Mouse (Mus musculus): ENCODE measurements around the gene H6pd. TPM values are rescaled to one million over a fixed set of nuclear protein-coding genes. Genes with fewer than 3 reads are reported as not detected.
A peak's percentile ranks its signal among the peaks of the same experiment; 100 is the strongest.

H6pd gene
- total RNA-seq, 2 experiments from 2014 or later: 51.9 to 54.1 TPM

DNA sequence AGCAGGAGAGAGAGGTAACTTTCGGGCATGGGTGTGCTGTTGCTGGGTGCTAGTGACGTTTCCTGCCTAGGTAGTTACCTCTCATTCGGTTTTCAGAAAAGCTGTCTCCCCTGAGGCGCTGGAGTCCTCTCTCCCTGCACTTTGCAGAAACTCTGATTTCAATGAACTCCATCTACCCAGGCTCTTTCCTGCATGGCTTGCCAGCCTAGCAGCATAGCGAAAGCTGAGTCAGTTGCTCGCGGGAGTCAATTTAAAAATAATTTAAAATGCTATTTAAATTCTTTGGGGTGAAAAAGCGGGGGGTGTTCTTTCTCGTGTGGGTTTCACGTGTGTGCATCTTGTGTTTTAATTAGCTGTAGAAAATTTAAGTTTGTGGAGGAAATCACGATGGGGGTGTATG is 21.1 kb upstream of the H6pd start:
- intact Hi-C loops (cut with DNase I): loop anchor here (5.0 kb wide), 1 partner anchor 218 kb away; no protein-coding TSS in a partner anchor
- DNase-seq: no peak

DNA sequence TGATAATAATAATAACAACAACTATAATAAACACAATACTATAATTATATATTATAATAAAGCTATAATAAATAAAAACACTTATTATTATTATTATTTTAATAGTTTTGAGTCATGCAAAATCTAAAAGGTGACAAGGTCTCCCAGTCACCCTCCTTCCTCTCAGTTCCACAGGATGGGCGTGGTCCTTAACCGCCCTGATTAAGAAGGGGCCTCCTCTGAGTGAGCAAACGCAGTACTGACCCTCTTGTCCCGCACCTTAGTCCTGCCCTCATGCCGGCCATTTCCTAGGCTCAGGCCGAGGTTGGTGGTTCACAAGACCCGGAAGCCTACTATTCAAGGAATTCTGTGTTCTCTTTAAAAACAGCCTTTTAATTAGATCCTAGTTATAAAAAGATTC is 14.7 kb upstream of the H6pd start:
- intact Hi-C loops (cut with DNase I): no loop called here

DNA sequence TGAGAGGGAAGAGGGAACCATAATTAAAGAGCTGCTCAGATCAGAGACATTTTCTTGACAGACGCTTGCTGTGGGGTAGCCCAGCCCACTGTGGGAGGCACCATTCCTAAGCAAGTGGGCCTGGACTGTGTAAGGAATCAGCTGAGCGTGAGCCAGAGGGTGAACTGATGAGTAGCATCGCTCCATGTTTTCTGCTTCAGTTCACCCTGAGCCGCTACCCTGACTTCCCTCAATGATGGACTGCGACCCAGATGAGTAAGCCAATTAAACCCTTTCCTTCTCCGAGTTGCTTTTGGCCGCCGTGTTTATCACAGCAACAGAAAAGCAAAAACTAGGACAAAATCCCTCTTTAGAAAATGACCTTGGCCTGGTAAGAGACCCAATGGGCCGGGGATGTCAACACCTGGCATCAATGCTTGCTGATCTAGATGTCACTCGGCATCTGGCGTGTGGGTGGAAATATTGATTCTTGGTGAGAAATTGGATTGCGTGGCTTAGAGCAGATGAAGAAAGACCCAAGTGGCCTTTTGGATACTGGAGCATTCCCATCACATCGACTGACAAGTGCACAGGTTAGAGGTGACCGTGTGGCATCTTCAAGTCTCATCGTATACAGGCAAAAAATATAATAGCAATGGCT is 11.0 kb upstream of the H6pd start:
- no peak for DNase-seq
- intact Hi-C loops (cut with DNase I): no loop called here

More for the DNA sequence above, 14.7 kb upstream of the H6pd start:
- no peak for DNase-seq

DNA sequence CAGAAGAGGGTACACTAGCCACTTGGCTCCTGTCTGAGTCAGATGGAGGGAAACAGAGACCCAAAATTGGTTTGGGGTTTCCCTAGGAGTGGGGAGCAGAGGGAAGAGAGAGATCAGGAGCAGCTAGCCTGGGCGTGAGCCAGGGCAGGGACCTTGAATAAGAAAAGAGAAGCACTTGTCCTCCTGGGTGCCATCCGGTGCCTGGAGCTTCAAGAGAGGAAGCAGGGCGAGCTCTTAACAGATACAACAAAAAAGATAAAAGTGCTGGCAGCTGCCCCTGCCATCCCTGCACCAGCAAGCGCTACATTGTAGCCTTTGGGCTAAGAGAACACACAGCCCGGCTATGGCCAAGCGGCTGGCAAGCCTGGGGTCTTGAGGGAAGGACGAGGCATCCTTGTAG is 6.6 kb upstream of the H6pd start:
- no peak for DNase-seq
- intact Hi-C loops (cut with DNase I): no loop called here

DNA sequence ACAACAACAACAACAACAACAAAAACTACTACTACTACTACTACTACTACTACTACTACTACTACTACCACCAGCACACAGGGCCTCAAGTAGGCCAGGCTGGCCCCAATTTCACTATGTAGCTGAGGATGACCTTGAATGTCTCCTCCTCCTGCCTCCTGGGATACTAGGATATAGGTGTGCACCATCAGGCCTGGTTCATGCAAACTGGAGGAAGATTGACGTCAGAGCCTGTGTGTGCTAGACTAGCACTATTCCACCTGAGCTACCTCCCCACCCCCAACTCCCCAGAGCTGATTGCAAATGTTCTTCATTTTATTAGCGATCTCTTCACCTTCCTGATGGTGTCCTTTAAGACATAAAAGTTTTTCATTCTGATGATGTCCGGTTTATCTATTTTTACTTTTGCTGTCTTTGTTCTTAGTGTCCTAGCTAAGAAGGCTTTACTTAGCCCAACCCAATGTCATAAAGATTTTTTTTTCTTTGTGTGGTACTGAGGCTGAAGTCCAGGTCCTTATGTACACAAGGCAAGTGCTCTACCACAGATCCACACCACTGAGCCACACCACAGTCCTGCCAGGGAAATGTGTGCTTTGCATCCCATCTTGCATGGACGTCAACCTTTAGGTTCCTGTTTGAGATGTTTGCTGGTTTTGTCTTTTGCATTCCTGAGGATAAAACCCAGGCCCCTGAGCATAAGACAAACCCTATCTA is 5.7 kb upstream of the H6pd start:
- intact Hi-C loops (cut with DNase I): no loop called here
- DNase-seq: no peak

DNA sequence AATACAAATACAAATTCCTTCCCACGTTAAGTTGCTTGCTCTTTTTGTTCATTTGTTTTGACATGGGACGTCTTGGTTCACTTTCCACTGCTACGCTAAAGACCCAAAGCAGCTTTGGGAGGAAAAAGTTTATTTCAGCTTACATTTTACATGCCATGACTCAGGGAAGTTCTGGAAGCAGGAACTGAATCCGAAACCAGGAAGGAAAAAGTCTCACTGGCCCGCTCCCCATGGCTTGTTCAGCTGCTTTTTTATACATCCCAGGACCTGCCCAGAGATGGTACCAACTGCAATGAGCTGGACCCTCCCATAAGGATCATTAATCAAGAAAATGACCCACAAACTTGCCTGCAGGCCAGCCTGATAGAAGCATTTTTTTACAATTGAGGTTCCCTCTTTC is 5.0 kb upstream of the H6pd start:
- DNase-seq: no peak
- intact Hi-C loops (cut with DNase I): no loop called here

DNA sequence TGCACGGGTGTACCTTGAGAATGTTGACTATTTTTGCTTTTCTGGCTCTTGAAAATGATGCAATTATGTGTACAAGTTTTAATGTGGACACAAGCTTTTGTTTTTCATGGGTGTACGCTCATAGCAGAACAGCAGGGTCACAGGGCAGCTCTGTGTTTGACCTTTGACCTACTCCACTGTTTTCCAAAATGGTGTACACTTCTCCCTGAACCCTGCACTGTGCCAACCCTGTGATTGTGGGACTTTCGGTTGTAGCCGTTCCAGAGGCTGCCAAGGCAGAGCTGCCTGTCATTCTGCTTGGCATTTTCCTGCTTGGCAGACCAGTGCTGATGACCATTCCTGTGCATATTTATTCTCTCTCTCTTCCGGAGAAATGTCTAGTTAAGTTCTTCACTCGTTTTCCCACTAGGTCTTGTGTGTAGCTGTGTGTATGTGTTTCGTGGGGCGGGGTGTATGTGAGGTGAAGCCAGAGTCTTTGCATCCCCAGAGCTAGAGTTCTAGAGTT is 4.4 kb upstream of the H6pd start:
- intact Hi-C loops (cut with DNase I): no loop called here
- DNase-seq: no peak

DNA sequence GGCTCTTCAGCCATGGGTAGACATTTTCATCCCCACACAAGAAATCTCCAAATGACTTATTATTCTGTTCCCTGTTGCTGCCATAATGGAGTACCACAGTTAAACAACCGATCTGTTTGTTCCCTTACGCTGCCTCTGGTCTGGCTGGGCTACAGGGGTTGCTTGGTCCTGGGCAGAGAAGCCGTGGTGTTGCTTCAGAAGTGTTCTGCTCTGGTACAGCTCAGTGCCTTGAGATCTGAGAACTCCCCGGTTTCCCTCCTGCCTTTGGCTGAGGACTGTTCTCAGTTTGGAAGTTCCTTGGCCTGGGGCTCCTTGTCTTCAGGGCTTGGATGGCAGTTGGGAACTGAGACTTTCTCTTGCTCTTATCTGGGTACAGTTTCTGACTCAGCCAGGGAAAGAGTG is 3.5 kb upstream of the H6pd start:
- intact Hi-C loops (cut with DNase I): no loop called here
- no peak for DNase-seq

DNA sequence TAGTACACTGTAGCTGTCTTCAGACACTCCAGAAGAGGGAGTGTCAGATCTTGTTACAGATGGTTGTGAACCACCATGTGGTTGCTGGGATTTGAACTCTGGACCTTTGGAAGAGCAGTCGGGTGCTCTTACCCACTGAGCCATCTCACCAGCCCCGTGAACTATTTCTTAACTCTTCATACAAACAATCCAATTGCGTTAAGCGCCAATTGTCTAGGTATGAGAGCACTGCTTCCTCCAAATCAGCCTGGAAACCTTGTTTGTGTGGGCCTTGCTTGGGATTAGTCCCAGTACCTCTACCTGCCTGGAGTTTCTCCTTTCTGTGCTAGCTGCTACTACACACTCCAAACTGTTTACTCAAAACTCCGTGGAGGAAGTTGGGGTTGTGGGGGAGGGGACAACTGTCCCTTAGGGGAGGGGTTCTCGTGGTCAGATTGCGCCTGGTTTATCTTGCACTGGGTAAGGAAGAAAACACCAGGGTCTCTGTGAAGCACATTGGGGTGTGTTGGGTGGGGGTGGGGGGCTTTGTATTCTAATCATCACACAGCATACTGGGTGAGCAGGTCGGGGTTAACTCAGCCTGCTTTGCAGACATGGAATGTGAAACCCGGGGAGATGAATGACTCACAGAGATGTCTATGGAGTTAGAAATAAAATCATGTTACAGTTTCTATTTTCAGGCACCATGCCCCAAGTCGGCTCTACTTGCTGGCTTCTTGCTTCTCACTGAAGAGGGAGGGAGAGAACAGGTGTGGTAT is 2.9 kb upstream of the H6pd start:
- DNase-seq: no peak
- intact Hi-C loops (cut with DNase I): no loop called here

DNA sequence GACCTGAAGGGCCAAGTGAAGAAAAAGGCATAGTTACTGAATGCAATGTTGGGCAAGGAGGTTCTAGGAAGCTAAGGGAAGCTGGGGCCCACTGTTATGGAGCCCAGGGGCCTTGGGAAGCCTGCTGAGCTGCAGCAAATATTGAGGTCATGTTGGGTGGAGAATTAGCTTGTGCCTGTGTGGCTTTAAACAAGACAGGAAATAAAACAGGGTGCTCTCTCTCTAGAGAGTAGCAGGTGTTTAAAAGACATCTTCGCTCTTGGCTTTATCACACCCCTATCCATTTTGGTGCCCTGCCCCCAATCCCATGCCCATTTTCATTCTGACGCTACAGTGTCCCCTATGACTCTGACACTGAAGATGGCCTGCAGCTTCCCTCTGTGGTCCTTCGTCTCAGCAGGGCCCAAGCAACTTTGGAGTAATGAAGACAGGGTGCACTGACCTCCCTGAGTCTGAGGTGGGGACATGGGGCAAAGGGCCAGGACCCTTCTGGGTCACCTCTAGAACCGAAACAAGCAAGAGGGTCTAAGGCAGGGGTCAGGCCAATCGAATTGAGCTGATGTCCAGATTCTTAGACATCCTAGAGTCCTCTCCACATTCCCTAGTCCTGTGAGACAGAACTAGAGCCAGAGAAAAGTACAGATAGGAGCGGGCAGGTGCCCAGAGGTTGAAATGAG is 1.4 kb upstream of the H6pd start:
- DNase-seq: no peak
- intact Hi-C loops (cut with DNase I): no loop called here

DNA sequence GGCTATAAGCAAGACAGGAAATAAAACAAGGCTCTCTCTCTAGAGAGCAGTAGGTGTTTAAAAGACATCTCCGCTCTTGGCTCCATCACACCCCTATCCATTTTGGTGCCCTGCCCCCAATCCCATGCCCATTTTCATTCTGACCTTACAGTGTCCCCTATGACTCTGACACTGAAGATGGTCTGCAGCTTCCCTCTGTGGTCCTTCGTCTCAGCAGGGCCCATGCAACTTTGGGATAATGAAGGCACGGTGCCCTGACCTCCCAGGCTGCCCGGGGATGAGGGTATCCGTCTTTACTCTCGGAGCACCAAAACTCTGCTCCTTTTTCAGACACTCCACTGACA is 736 bp upstream of the H6pd start:
- intact Hi-C loops (cut with DNase I): no loop called here
- DNase-seq: no peak

DNA sequence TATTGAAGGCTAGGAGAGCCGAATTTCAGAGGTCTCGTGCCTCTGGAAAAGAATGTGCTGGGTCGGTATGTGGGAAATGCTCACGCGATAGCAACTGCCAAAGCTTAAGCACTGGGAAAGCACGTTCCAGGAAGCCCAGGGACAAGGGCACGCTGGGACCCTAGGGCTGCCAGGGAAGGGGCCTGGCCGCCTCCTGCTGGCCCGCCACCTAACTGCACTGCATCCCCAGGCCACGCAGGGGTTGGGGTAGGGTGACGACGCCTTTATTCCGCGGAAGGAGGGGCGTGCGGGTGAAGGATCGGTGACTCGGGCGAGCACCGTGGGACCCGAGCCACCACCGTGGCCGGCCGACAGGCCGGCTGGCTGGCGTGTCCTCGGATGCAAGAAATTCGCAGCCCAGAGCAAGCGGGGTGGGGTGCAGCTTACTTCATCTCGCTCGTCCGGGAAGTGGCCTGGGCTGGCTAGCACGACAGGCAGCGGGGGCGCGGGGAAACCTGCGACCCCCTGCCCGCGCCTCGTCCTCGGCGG is 434 bp downstream of the H6pd start:
- intact Hi-C loops (cut with DNase I): no loop called here
- DNase-seq: peak; percentile 78 to 81

DNA sequence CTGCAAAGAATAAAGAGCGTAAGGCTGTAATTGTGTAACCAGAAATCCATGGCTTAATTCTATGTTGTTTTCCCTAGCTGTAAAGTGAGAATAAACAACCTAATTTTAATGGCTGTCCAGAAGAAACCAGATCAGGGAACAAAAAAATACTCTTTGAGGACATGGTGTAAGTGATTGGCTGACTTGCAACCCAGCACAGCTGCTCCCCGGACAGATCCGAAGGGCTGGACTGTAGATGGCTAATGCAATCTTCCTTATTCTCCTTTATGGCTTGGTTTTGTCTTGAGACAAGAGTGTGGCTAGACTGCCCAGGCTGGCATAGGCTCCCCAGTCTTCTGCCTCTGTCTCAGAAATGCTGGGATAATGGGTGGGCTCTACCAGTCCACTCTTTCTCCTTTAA is 1.4 kb downstream of the H6pd start:
- DNase-seq: no peak
- intact Hi-C loops (cut with DNase I): no loop called here

DNA sequence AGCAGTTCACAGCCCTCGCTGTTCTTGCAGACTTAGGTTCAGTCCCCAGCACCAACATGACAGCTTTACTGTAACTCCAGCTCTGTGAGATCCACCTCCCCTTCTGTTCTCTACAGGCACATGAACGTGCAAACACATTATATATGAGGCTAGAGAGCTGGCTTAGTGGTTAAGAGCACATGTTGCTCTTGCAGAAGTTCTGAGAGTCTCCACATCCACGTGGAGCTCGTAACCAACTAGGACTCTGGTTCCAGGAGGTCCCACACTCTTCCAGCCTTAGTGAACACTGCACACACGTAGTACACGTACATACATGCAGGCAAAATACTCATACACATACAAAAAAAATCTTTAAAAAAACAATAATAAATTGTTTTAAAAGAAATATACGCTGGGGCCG is 1.8 kb downstream of the H6pd start:
- intact Hi-C loops (cut with DNase I): no loop called here
- no peak for DNase-seq

DNA sequence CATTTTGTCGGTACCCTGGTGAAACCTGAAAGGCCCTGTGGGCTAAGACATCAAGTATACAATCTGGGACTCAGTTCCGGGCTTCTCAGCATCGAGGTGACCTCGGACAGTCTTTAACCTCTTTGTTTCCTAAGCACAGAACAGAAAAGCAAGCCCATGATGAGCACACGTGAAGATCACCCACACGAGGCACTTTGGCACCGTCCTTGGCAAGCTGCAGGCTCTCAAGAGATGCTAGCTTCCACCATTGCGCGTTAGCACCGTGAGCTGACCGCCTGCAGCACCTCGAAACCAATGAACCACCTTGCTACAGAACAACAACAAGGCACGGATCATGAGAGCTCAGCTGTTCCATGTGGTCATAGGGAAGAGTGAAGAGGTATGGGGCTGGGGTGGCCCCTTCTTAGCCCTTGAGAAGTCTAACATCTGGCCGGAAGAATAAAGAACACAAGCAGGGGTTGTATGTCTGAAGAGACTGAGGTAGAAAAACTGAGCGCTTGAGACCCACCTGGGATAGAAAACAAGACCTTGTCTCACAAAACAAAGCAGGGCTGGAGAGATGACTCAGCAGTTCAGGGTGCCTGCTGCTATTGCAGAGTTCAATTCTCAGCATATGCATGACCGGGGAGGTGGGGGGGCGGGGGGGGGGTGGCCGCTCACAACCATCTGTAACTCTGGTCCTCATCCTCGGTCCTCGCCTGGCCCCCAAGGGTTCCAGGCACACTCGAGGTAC is 2.5 kb downstream of the H6pd start:
- intact Hi-C loops (cut with DNase I): no loop called here
- DNase-seq: no peak

DNA sequence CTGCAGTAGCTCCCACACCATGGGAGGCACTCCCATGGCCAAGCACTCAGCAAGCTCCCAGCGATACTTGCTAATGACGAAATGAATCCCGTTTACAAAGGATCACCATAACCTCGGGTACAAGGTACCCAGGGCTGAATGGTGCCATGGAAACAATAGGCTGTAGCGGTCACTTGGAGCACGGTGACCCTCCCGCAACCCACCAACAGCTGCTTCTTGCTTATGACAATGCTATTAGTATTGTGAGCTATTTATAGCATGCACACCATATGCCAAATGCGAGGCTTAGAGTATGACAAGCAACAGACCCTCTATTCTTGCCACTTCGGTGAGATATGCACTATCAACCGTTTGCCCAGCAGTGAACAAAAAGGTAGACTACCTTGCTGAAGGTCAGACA is 3.6 kb downstream of the H6pd start:
- DNase-seq: no peak

DNA sequence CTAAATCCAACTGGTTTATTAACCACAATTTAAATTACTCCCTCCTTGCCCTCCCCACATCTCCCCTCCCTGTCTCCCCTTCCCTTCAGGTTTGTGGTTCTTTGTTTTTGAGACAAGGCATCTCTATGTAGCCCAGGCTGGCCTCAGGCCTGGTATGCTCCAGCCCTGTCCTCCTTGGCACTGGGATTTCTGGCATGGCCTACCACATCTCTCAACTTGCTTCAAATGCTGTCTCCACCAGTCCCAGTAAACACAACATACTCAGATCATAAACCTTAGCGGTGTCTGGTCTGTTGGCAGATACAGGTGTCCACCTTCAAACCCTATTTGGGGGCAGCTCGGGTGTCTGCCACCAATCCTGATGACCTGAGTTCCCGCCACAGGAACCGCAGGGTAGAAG is 5.2 kb downstream of the H6pd start:
- intact Hi-C loops (cut with DNase I): no loop called here
- DNase-seq: no peak

More for the DNA sequence above, 3.6 kb downstream of the H6pd start:
- intact Hi-C loops (cut with DNase I): no loop called here

DNA sequence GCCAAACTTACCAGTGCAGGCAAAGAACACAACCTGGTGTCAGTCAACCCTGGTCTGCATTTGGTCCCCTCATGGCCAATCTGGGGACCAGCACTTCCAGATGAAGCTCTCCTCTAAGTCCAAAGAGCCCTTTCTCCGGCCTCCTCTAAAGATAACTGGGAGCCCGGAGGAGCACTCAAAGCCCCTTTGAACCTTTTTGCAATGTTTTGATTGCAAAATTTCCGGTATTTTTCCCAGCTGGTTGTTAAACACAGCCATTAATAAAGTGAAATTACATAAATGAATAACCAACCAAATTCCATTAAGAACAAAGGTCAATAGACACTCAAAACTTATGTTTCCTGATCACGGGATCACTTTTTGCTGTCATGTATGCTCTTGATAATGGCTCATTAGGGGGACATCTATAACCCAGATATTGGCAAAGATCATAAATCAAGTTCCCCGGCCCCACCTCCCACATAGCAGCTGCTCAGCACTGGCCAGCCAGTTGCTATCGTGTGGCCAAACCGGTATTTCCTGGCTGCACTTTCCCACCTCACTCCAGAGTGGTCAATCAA is 5.7 kb downstream of the H6pd start:
- peak in 1 of 2 experiments; percentile 50 for DNase-seq
- intact Hi-C loops (cut with DNase I): no loop called here

DNA sequence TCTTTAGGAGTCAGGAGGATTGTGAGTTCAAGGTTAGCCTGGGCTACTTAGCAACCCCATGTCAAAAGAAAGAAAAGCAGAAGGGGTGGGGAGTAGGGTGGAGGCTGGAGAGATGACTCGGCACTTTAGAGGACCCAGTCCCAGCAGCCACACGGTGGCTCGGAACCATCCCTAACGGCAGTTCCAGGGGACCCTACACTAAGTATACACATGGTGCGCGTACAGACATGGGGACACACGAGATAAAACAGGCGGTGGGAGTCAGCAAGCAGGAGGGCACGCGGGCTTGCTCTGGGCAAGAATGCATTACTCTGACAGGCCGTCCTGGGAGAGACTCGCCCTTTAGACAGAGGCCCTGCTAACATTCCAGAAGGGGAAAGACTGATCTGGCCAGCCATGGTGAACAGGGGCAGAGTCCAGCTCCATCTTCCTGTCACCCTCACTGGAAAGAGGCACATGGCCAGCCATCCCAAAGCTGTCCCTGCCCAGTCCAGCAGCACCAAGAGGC is 6.7 kb downstream of the H6pd start:
- DNase-seq: peak in 1 of 2 experiments; percentile 45
- intact Hi-C loops (cut with DNase I): no loop called here

Data from gastrocnemius, postnatal 36 days (tissue).